In the genomic region with DNA sequence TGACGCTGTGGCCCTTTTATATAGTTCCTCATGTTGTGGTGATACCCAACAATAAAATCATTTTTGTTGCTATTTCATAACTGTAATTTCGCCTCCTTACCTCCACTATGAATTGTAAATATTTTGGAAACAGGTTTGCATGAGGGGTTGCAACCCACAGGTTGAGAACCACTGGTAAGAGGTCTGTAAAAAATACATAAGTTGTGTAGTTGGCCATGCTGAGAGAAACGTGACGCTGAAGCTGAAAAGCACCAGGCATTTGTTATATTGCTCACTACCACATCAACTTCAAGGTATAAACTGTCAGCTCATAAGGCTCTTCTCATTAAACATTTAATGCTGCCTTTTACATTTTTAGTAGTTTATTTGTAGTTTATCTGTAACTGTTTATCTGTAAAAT, we compare ENCODE assay signal across 28 mouse cellular contexts. TPM values are rescaled to one million over a fixed set of nuclear protein-coding genes. Genes with fewer than 3 reads are reported as not detected.
DNase-seq lines count a peak whose midpoint lies in the region; ATAC-seq and TF ChIP-seq lines count a peak whose summit lies in the region.
"Had no signal": no experiment of that assay in that cellular context is flagged by ENCODE, and none has a peak within 500 bp of the region (broad histone marks: within the 10 kb centered on the region; RNA-seq: fewer than 3 reads in every experiment).

No protein-coding gene starts in this region.

- no peak overlapping the region for H3K4me3 ChIP-seq in gastrocnemius, adult 2 months
- H3K4me3 ChIP-seq in heart, embryonic 15.5 days, result no peak overlapping the region
- H3K4me3 ChIP-seq in heart, embryonic 10.5 days, result no peak overlapping the region
- no peak overlapping the region for H3K4me3 ChIP-seq in layer of hippocampus, adult 2 months
- H3K4me3 ChIP-seq: embryonic facial prominence, embryonic 10.5 days; embryonic facial prominence, embryonic 13.5 days; erythroblast, embryonic 14.5 days; forebrain, embryonic 12.5 days; forebrain, embryonic 15.5 days; hindbrain, embryonic 10.5 days; hindbrain, embryonic 13.5 days; intestine, embryonic 15.5 days had no signal

- no peak for DNase-seq in gastrocnemius, adult 2 months
- no peak for DNase-seq in gastrocnemius, postnatal 25 days
- no peak for DNase-seq in heart, embryonic 10.5 days (ENCODE audit: low spot score)
- DNase-seq in layer of hippocampus, adult 2 months (ENCODE audit: low spot score in 2 of 2), result no peak
- DNase-seq in layer of hippocampus, adult 18-20 months (ENCODE audit: low spot score in 2 of 2), result no peak
- DNase-seq: adrenal gland, adult 8-10 months; adrenal gland, postnatal 25 days; cerebellum, adult 11-12 months; cerebellum, adult 8-10 months; cerebellum, postnatal 10 days; cerebellum, postnatal 36 days; embryo, embryonic 11 days; gastrocnemius, postnatal 10 days; heart, adult 11 months; heart, postnatal 36 days; kidney, adult 11 months had no signal

- 69% methylated on average over 4 of the region's 4 CpGs for WGBS in heart, embryonic 15.5 days
- 85% methylated on average over 4 of the region's 4 CpGs for WGBS in heart, embryonic 10.5 days

- no peak overlapping the region for H3K9ac ChIP-seq in heart, embryonic 15.5 days
- H3K9ac ChIP-seq: embryonic facial prominence, embryonic 13.5 days; forebrain, embryonic 12.5 days; forebrain, embryonic 15.5 days; hindbrain, embryonic 13.5 days; intestine, embryonic 15.5 days had no signal

- intact Hi-C loops in gastrocnemius, adult 2 months (cut with DNase I), result loop anchor here (5.0 to 10.0 kb wide), 2 partner anchors 182 to 249 kb away; partner anchors contain the start of gene Asf1a

- H3K27me3 ChIP-seq in heart, embryonic 15.5 days, result no peaks in the 10 kb centered on the region
- no peaks in the 10 kb centered on the region for H3K27me3 ChIP-seq in heart, embryonic 10.5 days (ENCODE audit: insufficient read depth, poor library complexity, severe bottlenecking)
- H3K27me3 ChIP-seq: embryonic facial prominence, embryonic 13.5 days; forebrain, embryonic 12.5 days; forebrain, embryonic 15.5 days; hindbrain, embryonic 13.5 days; intestine, embryonic 15.5 days had no signal

- H3K4me2 ChIP-seq in heart, embryonic 15.5 days, result no peak overlapping the region
- H3K4me2 ChIP-seq: embryonic facial prominence, embryonic 13.5 days; forebrain, embryonic 12.5 days; forebrain, embryonic 15.5 days; hindbrain, embryonic 13.5 days; intestine, embryonic 15.5 days had no signal

- no peak for TF ChIP-seq CTCF in gastrocnemius, adult 2 months (IDR thresholded peaks at IDR 0.05)
- no peak for TF ChIP-seq CTCF in layer of hippocampus, adult 2 months (conservative IDR thresholded peaks at IDR 0.05)

- no peaks in the 10 kb centered on the region for H3K9me3 ChIP-seq in heart, embryonic 15.5 days (replicated peaks)
- no peaks in the 10 kb centered on the region for H3K9me3 ChIP-seq in heart, embryonic 10.5 days
- H3K9me3 ChIP-seq: embryonic facial prominence, embryonic 10.5 days; embryonic facial prominence, embryonic 13.5 days; forebrain, embryonic 12.5 days; forebrain, embryonic 15.5 days; hindbrain, embryonic 10.5 days; hindbrain, embryonic 13.5 days; intestine, embryonic 15.5 days had no signal

- H3K4me1 ChIP-seq in heart, embryonic 15.5 days (replicated peaks), result peaks cover 9% of the 10 kb centered on the region; the same call in 1 of the 2 replicates
- H3K4me1 ChIP-seq in heart, embryonic 10.5 days, result 0 out of 2 replicates have a peak, but pooled peaks cover 3% of the 10 kb centered on the region
- H3K4me1 ChIP-seq: embryonic facial prominence, embryonic 10.5 days; embryonic facial prominence, embryonic 13.5 days; forebrain, embryonic 12.5 days; hindbrain, embryonic 10.5 days had no signal

- H3K36me3 ChIP-seq in heart, embryonic 15.5 days, result peaks cover 21% of the 10 kb centered on the region
- 0 out of 2 replicates have a peak, but pooled peaks cover 18% of the 10 kb centered on the region for H3K36me3 ChIP-seq in heart, embryonic 10.5 days
- H3K36me3 ChIP-seq: intestine, embryonic 15.5 days had no signal

- H3K27ac ChIP-seq in gastrocnemius, adult 2 months, result peak overlapping the region; percentile 41; the same call in 1 of the 2 replicates
- peak overlapping the region; percentile 24 for H3K27ac ChIP-seq in heart, embryonic 15.5 days
- no peak overlapping the region for H3K27ac ChIP-seq in heart, embryonic 10.5 days
- 0 out of 2 replicates have a peak overlapping the region, but pooled peaks have one; percentile 9 for H3K27ac ChIP-seq in layer of hippocampus, adult 2 months
- H3K27ac ChIP-seq: embryonic facial prominence, embryonic 10.5 days; embryonic facial prominence, embryonic 13.5 days; forebrain, embryonic 12.5 days; forebrain, embryonic 15.5 days; hindbrain, embryonic 10.5 days; hindbrain, embryonic 13.5 days; intestine, embryonic 15.5 days had no signal

- ATAC-seq in heart, embryonic 15.5 days (replicated peaks; ENCODE audit: insufficient number of reproducible peaks, insufficient read depth, low FRiP score, low read depth), result no peak
- ATAC-seq: activated CD4-positive, CD25-positive, alpha-beta regulatory T cell, adult 4 months; forebrain, embryonic 15.5 days; hindbrain, embryonic 16.5 days; intestine, embryonic 15.5 days had no signal

RNA-seq across cellular contexts. Expression of gene Pln, which starts 8.0 kb away (rescaled TPM):
- total RNA-seq in gastrocnemius, adult 2 months (2021), result 10 to 100 TPM in 1 of 2 experiments, 1 to 10 TPM in 1; 7.6 to 25.9 TPM
- 1 to 10 TPM; 1.1 to 1.6 TPM for total RNA-seq in gastrocnemius, postnatal 25 days (2021)
- 791 and 1,187 TPM in 2 replicates for polyA plus RNA-seq in heart, embryonic 15.5 days (2015; fragmentation: Nextera tagmentation; extraction: Ambion mirVana)
- polyA plus RNA-seq in heart, embryonic 10.5 days (2016; fragmentation: Nextera tagmentation; extraction: Ambion mirVana), result 179 and 472 TPM in 2 replicates
- total RNA-seq in layer of hippocampus, adult 2 months (2021), result 1 to 10 TPM in 1 of 2 experiments, under 1 TPM in 1; 0.98 to 1.4 TPM
- under 1 TPM; 0.71 to 0.97 TPM for total RNA-seq in layer of hippocampus, adult 18-20 months (2021)
- total RNA-seq: ES-E14 had no signal
- polyA plus RNA-seq: erythroblast, embryonic 14.5 days had no signal

RNA-seq across cellular contexts. Expression of gene Cep85l, which starts 34.2 kb away (rescaled TPM):
- total RNA-seq in gastrocnemius, adult 2 months (2021), result 10 to 100 TPM; 45.6 to 62.4 TPM
- 10 to 100 TPM; 30.7 to 85.6 TPM for total RNA-seq in gastrocnemius, postnatal 25 days (2021)
- 5.1 TPM in 2 replicates for polyA plus RNA-seq in heart, embryonic 15.5 days (2015; fragmentation: Nextera tagmentation; extraction: Ambion mirVana)
- 3.1 and 4.4 TPM in 2 replicates for polyA plus RNA-seq in heart, embryonic 10.5 days (2016; fragmentation: Nextera tagmentation; extraction: Ambion mirVana)
- 10 to 100 TPM; 22.8 to 25.1 TPM for total RNA-seq in layer of hippocampus, adult 2 months (2021)
- 10 to 100 TPM; 22.9 to 24.7 TPM for total RNA-seq in layer of hippocampus, adult 18-20 months (2021)
